In the genomic region with DNA sequence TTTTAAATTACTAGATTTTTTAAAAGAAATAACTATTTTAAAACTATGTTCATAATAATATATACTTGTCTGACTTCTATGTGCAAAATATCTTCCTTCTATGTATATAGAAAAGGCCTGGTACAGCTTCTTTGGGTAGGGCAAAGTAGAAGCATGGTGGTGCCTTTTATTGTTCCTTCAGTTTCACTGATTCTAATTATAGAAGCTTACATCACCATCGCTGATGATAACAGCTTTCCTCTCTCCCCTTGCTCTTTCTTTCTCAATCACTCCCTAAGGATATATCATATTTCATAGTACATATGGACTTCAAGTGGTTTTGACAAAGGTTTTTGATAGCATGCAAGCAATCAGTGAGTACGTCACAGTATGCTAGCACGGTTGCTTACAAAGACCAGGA, we compare ENCODE assay signal across 13 mouse cellular contexts.
DNase-seq lines count a peak whose midpoint lies in the region; ATAC-seq and TF ChIP-seq lines count a peak whose summit lies in the region.
"Had no signal": no experiment of that assay in that cellular context is flagged by ENCODE, and none has a peak within 500 bp of the region (broad histone marks: within the 10 kb centered on the region; RNA-seq: fewer than 3 reads in every experiment).

No protein-coding gene starts in this region.

- peaks cover 7% of the 10 kb centered on the region for H3K4me1 ChIP-seq in heart, embryonic 16.5 days (ENCODE audit: control insufficient read depth, insufficient read depth, low read length)
- peaks cover 0 to 21% of the 10 kb centered on the region in 2 experiments; a peak in 2 of 4 replicates for H3K4me1 ChIP-seq in CH12.LX (ENCODE audit: control insufficient read depth in 1 of 2, insufficient read depth in 2 of 2)
- H3K4me1 ChIP-seq in hindbrain, postnatal 0 days (ENCODE audit: insufficient read depth, low read length) = 0 out of 2 replicates have a peak, but pooled peaks cover 4% of the 10 kb centered on the region

- no peaks in the 10 kb centered on the region for H3K27me3 ChIP-seq in heart, embryonic 16.5 days (ENCODE audit: control insufficient read depth, insufficient read depth, low read length)
- no peaks in the 10 kb centered on the region for H3K27me3 ChIP-seq in CH12.LX (replicated peaks)
- no peaks in the 10 kb centered on the region for H3K27me3 ChIP-seq in hindbrain, postnatal 0 days (ENCODE audit: insufficient read depth, low read length)
- H3K27me3 ChIP-seq: heart, embryonic 15.5 days; midbrain, embryonic 12.5 days had no signal

- in situ Hi-C loops in CH12.LX (cut with MboI; ENCODE audit: low pct_ligation_motif_present, low pct_unique_long_range_greater_than_20kb, low sequenced_read_pairs) = no loop called here

- TF ChIP-seq EP300 in CH12.LX (IDR thresholded peaks at IDR 0.05; ENCODE audit: low read length) = no peak

- intact Hi-C loops in heart, postnatal 14 days (cut with DNase I) = no loop called here

- TF ChIP-seq POLR2A in CH12.LX (IDR thresholded peaks at IDR 0.05; ENCODE audit: low read depth, low read length) = no peak

- no peak overlapping the region for H3K4me3 ChIP-seq in heart, embryonic 16.5 days (ENCODE audit: low read length)
- H3K4me3 ChIP-seq in CH12.LX (replicated peaks in 1 of 3; ENCODE audit: low read depth in 2 of 3, low read length in 2 of 3, poor library complexity in 1 of 3) = no peak overlapping the region
- no peak overlapping the region for H3K4me3 ChIP-seq in hindbrain, postnatal 0 days (ENCODE audit: low read length)
- H3K4me3 ChIP-seq: heart, embryonic 15.5 days; midbrain, embryonic 12.5 days had no signal

- no peak for TF ChIP-seq RAD21 in CH12.LX (IDR thresholded peaks at IDR 0.05; ENCODE audit: low read depth, low read length)

- no peak overlapping the region for H3K9ac ChIP-seq in heart, embryonic 16.5 days (ENCODE audit: low read length)
- H3K9ac ChIP-seq in CH12.LX (ENCODE audit: insufficient read depth, low read depth) = no peak overlapping the region
- H3K9ac ChIP-seq in hindbrain, postnatal 0 days (replicated peaks; ENCODE audit: low read length) = no peak overlapping the region
- H3K9ac ChIP-seq: heart, embryonic 15.5 days; midbrain, embryonic 12.5 days had no signal

- H3K4me2 ChIP-seq in heart, embryonic 16.5 days (ENCODE audit: low read depth, low read length) = no peak overlapping the region; the same call in 1 of the 2 replicates
- no peak overlapping the region for H3K4me2 ChIP-seq in CH12.LX (ENCODE audit: insufficient read depth, low read depth, poor library complexity, severe bottlenecking)
- H3K4me2 ChIP-seq in hindbrain, postnatal 0 days (ENCODE audit: low read depth, low read length) = no peak overlapping the region
- H3K4me2 ChIP-seq: heart, embryonic 15.5 days; midbrain, embryonic 12.5 days had no signal

- 0 out of 2 replicates have a peak overlapping the region, but pooled peaks have one; percentile 27 for H3K27ac ChIP-seq in heart, embryonic 16.5 days (ENCODE audit: low read length)
- H3K27ac ChIP-seq in CH12.LX (ENCODE audit: insufficient read depth, low read depth) = no peak overlapping the region
- no peak overlapping the region; the same call in 1 of the 2 replicates for H3K27ac ChIP-seq in hindbrain, postnatal 0 days
- H3K27ac ChIP-seq: heart, embryonic 15.5 days; midbrain, embryonic 12.5 days had no signal

- 0 out of 2 replicates have a peak, but pooled peaks cover 3% of the 10 kb centered on the region for H3K36me3 ChIP-seq in heart, embryonic 16.5 days (ENCODE audit: control insufficient read depth, insufficient read depth)
- H3K36me3 ChIP-seq in CH12.LX (replicated peaks in 1 of 2; ENCODE audit: control insufficient read depth in 1 of 2, insufficient read depth in 1 of 2, low read length in 1 of 2) = peaks cover 14 to 41% of the 10 kb centered on the region in 2 experiments
- no peaks in the 10 kb centered on the region for H3K36me3 ChIP-seq in hindbrain, postnatal 0 days (ENCODE audit: insufficient read depth, low read length)

- 29% methylated on average over 3 of the region's 3 CpGs for WGBS in heart, embryonic 16.5 days
- WGBS in hindbrain, postnatal 0 days = 60% methylated on average over 3 of the region's 3 CpGs

- no peak for ATAC-seq in heart, embryonic 16.5 days (replicated peaks; ENCODE audit: extremely low read depth, insufficient read depth, low FRiP score)
- ATAC-seq in hindbrain, postnatal 0 days = no peak
- no peak for ATAC-seq in inflammation-experienced regulatory T-cells, adult 6 months

- dilution Hi-C loops in CH12.LX (cut with MboI; ENCODE audit: extremely low pct_ligation_motif_present, extremely low pct_unique_long_range_greater_than_20kb, low sequenced_read_pairs) = no loop called here

- no peaks in the 10 kb centered on the region for H3K9me3 ChIP-seq in heart, embryonic 16.5 days (replicated peaks; ENCODE audit: control insufficient read depth, low read length)
- no peaks in the 10 kb centered on the region for H3K9me3 ChIP-seq in CH12.LX (replicated peaks; ENCODE audit: low read length)
- no peaks in the 10 kb centered on the region for H3K9me3 ChIP-seq in hindbrain, postnatal 0 days (ENCODE audit: low read length)
- H3K9me3 ChIP-seq: heart, embryonic 15.5 days; midbrain, embryonic 12.5 days had no signal

- no peak for DNase-seq in heart, postnatal 14 days
- DNase-seq in 416B (ENCODE audit: low read depth) = peak; percentile 70
- peak; percentile 24 for DNase-seq in CH12.LX (ENCODE audit: extremely low read depth)
- DNase-seq in hindbrain, postnatal 0 days (ENCODE audit: low spot score) = peak; percentile 28
- DNase-seq in left cerebral cortex, adult 18-20 months (ENCODE audit: low spot score in 2 of 2) = no peak
- DNase-seq in frontal cortex, postnatal 25 days (ENCODE audit: low spot score in 2 of 2) = no peak
- DNase-seq: cerebellum, postnatal 36 days; lung, adult 2 months; spleen, adult 18-20 months had no signal

- no peak for TF ChIP-seq CTCF in CH12.LX (conservative IDR thresholded peaks at IDR 0.05 in 1 of 2, IDR thresholded peaks at IDR 0.05 in 1 of 2; ENCODE audit: low read depth in 2 of 2, low read length in 2 of 2)
- no peak for TF ChIP-seq CTCF in hindbrain, postnatal 0 days (IDR thresholded peaks at IDR 0.05; ENCODE audit: low read depth)

- peaks cover 6% of the 10 kb centered on the region for H3K79me2 ChIP-seq in CH12.LX (replicated peaks; ENCODE audit: control insufficient read depth, extremely low read depth, insufficient read depth, poor library complexity, severe bottlenecking)

TF ChIP-seq in CH12.LX, 34 proteins besides CTCF, POLR2A, EP300 and RAD21:
- TF ChIP-seq MAX (IDR thresholded peaks at IDR 0.05; ENCODE audit: low read length) = no peak
- TF ChIP-seq ZMIZ1 (IDR thresholded peaks at IDR 0.05; ENCODE audit: low read depth, low read length) = no peak
- no peak for TF ChIP-seq SMC3 (IDR thresholded peaks at IDR 0.05; ENCODE audit: low read depth, low read length)
- no peak for TF ChIP-seq IRF4 (IDR thresholded peaks at IDR 0.05; ENCODE audit: low read depth, low read length)
- TF ChIP-seq HCFC1 (IDR thresholded peaks at IDR 0.05; ENCODE audit: low read depth, low read length) = no peak
- no peak for TF ChIP-seq SIN3A (IDR thresholded peaks at IDR 0.05; ENCODE audit: low read length)
- no peak for TF ChIP-seq PAX5 (IDR thresholded peaks at IDR 0.05; ENCODE audit: low read length)
- no peak for TF ChIP-seq NELFE (IDR thresholded peaks at IDR 0.05; ENCODE audit: low read depth, low read length)
- no peak for TF ChIP-seq CHD2 (IDR thresholded peaks at IDR 0.05; ENCODE audit: low read length)
- no peak for TF ChIP-seq RCOR1 (conservative IDR thresholded peaks at IDR 0.05; ENCODE audit: low read depth, low read length)
- 0 out of 2 replicates have a peak, but pooled peaks have one; percentile 33 for TF ChIP-seq JUND (conservative IDR thresholded peaks at IDR 0.05; ENCODE audit: low read depth, low read length)
- TF ChIP-seq POLR2AphosphoS2 (IDR thresholded peaks at IDR 0.05; ENCODE audit: low read depth, low read length) = no peak
- TF ChIP-seq MAFK (IDR thresholded peaks at IDR 0.05; ENCODE audit: insufficient replicate concordance, low read length) = no peak
- no peak for TF ChIP-seq MXI1 (IDR thresholded peaks at IDR 0.05; ENCODE audit: low read depth, low read length)
- peak; percentile 42 for TF ChIP-seq JUN (IDR thresholded peaks at IDR 0.05; ENCODE audit: insufficient read depth, low read depth, low read length)
- TF ChIP-seq USF1 (IDR thresholded peaks at IDR 0.05; ENCODE audit: low read depth, low read length) = no peak
- TF ChIP-seq E2F4 (IDR thresholded peaks at IDR 0.05; ENCODE audit: insufficient replicate concordance, low read depth, low read length) = no peak
- no peak for TF ChIP-seq ELF1 (IDR thresholded peaks at IDR 0.05; ENCODE audit: low read depth, low read length)
- no peak for TF ChIP-seq ZNF384 (IDR thresholded peaks at IDR 0.05; ENCODE audit: low read depth, low read length)
- peak; percentile 60; the same call in 1 of the 2 replicates for TF ChIP-seq MEF2A (IDR thresholded peaks at IDR 0.05; ENCODE audit: borderline replicate concordance, low read depth, low read length)
- no peak for TF ChIP-seq ETS1 (conservative IDR thresholded peaks at IDR 0.05; ENCODE audit: low read depth, low read length)
- no peak for TF ChIP-seq USF2 (conservative IDR thresholded peaks at IDR 0.05; ENCODE audit: low read depth, low read length)
- no peak for TF ChIP-seq TBP (conservative IDR thresholded peaks at IDR 0.05; ENCODE audit: low read depth, low read length)
- TF ChIP-seq TCF12 (IDR thresholded peaks at IDR 0.05; ENCODE audit: low read depth, low read length) = no peak

Comparison
In these comparisons a context has a peak if more than half of its experiments do, and no peak if none do; other contexts are left out.
1. DNase-seq: peak in 416B (single experiment), CH12.LX (single experiment) and hindbrain, postnatal 0 days (single experiment); none in heart, postnatal 14 days (0 of 2), left cerebral cortex, adult 18-20 months (0 of 2) and frontal cortex, postnatal 25 days (0 of 2).